Mouse (Mus musculus) cerebellum, adult (tissue): Measurements from ENCODE around the gene Gm6034.
"Not testable (repeated sequence)": the region's sequence is repeated elsewhere in the genome, so short reads cannot be mapped to it uniquely, and the experiment has no call there.

ENCODE experiments used
- ATAC-seq: cut with Nextera tagmentation; 2 replicates; pipeline ENCODE4 v1.9.2; 2017; ENCODE audit warnings: mild to moderate bottlenecking, moderate library complexity, mixed read lengths; ENCODE audit not compliant: insufficient number of reproducible peaks, low FRiP score, low TSS enrichment

Gm6034 gene

DNA sequence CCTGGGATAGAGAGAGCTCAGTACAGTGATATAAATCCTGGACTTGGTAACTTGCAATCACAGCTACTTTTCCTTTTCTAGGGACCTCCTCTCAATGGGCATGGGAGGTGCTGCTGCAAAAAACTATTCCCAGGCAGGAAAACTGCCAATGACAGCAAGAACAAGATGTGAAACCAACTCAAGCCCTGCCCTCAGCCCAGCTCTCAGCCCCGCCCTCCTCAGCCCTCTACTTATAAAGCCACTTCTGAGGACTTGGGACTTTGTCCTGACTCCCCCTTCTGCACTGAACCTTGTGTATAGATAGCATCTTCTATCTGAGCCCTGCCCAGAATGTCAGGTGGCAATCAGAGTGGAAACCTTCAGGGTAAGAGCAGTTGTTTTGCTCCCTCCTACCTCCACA, 15.6 kb downstream of the Gm6034 start, which contains the start of gene Gm11127:
Gm11127 (minus strand) TSS at position 10 of the 400 bp plus-strand sequence.
- not testable (repeated sequence) for ATAC-seq

DNA sequence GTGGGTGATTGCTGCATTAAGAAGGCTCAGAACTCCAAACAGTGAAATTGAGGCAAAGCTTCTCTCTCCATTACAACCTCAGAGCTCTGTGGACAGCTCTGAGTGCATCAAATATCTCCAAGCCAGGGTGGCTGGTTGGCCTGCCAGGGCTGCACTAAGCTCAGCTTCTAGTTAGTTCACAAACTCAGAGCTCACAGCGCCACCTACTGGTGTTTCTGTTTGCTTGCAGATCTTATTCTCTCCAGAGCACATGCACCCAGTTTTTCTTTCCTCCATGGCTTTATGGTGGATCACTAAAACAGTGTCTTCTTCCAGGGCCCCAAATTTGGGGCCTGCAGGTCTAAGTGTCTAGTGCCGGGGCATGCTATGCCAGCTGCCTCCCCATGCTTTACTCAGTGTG, 18.1 kb downstream of the Gm6034 start:
- no peak for ATAC-seq

GRCm38 (mm10) chr17:36081901-36082300, 39.1 kb downstream of the Gm6034 start:
- not testable (repeated sequence) for ATAC-seq

GRCm38 (mm10) chr17:36082519-36083232, 39.9 kb downstream of the Gm6034 start:
- ATAC-seq = not testable (repeated sequence)

- no peak for ATAC-seq
Measured at GRCm38 (mm10) chr17:36083266-36083869, 40.6 kb downstream of the Gm6034 start.

- ATAC-seq = no peak
Measured at GRCm38 (mm10) chr17:36083870-36084451, 41.2 kb downstream of the Gm6034 start.

- not testable (repeated sequence) for ATAC-seq
Measured at GRCm38 (mm10) chr17:36085976-36086375, 43.2 kb downstream of the Gm6034 start.

DNA sequence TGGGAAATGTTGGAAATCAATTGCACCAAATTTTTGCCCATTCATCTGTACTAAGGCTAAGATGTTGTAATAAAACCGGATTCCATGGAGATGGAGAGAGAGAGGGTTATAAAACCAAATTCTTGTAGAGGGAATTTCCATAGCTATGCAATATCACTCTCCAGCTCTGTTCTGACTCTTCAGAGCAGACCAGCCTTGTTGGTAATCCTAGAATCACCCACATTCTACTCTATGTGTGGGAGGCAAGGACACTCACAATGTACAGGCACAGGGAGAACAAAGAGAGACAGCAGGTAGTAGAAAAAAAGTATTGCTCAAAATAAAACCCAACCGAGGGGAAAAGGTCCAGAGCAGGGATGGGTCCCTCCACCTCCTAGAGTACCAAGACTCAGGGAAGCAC, 49.2 kb downstream of the Gm6034 start:
- ATAC-seq = not testable (repeated sequence)

GRCm38 (mm10) chr17:36092520-36092919, 49.8 kb downstream of the Gm6034 start:
- not testable (repeated sequence) for ATAC-seq

DNA sequence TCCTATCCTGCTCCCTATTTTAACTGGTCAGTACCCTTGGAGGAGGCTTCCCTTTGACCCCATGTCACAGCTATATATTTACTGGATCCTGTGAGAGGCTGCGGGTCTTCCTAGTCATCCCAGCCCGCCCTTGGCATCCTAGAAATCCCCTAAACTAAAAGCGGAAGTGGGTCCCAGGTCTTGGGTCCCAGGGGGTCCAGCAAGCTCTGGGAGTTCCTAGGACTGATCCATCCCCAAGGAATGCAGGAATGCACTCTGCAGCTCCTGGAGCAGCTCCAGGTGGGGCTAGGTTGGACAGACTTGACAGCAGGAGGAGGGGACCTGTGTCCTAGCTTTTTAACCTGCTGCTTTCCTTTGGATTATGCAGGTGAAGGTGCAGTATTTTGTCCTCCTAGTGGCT, 51.2 kb downstream of the Gm6034 start:
- ATAC-seq = no peak

DNA sequence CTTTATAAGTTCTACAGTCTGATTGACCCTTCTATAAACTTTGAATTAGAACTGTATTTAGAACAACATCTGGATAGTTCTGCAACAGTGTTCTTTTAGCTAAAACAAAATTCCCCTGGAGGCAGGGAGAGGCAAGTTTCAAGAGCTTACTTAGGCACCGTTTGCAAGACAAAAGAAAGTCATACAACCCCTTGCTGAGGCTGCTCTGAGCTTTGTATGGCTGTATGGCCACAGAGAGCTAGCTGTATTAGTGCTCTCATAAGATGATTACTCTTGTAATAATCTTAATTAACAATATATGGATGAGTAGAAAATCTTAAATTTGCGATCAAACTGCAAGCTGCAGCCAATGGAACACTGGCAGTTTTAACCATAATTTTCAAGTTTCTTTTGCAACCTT, 56.8 kb downstream of the Gm6034 start:
- ATAC-seq = not testable (repeated sequence)

DNA sequence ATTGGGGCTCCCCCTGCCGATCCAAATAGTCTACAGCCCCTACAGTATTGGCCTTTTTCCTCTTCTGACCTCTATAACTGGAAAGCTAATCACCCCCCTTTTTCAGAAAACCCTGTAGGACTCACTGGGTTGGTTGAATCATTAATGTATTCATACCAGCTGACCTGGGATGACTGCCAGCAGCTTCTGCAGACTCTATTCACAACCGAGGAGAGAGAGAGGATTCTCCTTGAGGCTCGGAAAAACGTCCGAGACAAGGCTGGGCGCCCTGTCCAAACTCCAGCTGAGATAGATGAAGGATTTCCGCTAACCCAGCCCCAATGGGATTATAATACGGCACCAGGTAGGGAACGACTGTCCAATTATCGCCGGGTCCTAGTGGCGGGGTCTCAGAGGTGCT, 59.3 kb downstream of the Gm6034 start:
- not testable (repeated sequence) for ATAC-seq
